ENCODE assay signal across 8 mouse cellular contexts in genomic region chr10:50894170-50894991, GRCm38 (mm10). TPM values are rescaled to one million over a fixed set of nuclear protein-coding genes. Genes with fewer than 3 reads are reported as not detected.
DNase-seq lines count a peak whose midpoint lies in the region; ATAC-seq and TF ChIP-seq lines count a peak whose summit lies in the region.

Gene Sim1 (plus strand): TSS chr10:50894754.

- H3K27ac ChIP-seq in hindbrain, embryonic 13.5 days: no peak within 1 kb of the TSS
- no peak within 1 kb of the TSS for H3K27ac ChIP-seq in limb, embryonic 14.5 days (replicated peaks; ENCODE audit: low read depth, low read length)
- no peak within 1 kb of the TSS for H3K27ac ChIP-seq in midbrain, embryonic 14.5 days (replicated peaks; ENCODE audit: low read depth, low read length)

- TF ChIP-seq POLR2A in limb, embryonic 14.5 days (IDR thresholded peaks at IDR 0.05; ENCODE audit: borderline replicate concordance, extremely low read depth, insufficient read depth, insufficient read length): no peak

- DNase-seq in layer of hippocampus, adult 9-11 months: peak; percentile 33
- DNase-seq in layer of hippocampus, adult 18-20 months (ENCODE audit: low spot score in 2 of 2): no peak
- DNase-seq in adrenal gland, postnatal 25 days: peak; percentile 60
- DNase-seq in fibroblast of lung, adult 2 months (ENCODE audit: low read depth): peak; percentile 90
- peak; percentile 92 for DNase-seq in limb, embryonic 14.5 days (ENCODE audit: low spot score)
- DNase-seq in midbrain, embryonic 14.5 days: peak; percentile 93
- DNase-seq in thymus, postnatal 25 days: peak; percentile 25

- WGBS in hindbrain, embryonic 13.5 days: under 1% methylated on average over 60 of the region's 62 CpGs
- under 1% methylated on average over 52 of the region's 62 CpGs for WGBS in limb, embryonic 14.5 days
- under 1% methylated on average over 62 of the region's 62 CpGs for WGBS in midbrain, embryonic 14.5 days

- H3K9me3 ChIP-seq in hindbrain, embryonic 13.5 days: no peaks in the 10 kb centered on the region
- no peaks in the 10 kb centered on the region for H3K9me3 ChIP-seq in limb, embryonic 14.5 days (ENCODE audit: control insufficient read depth, low read length)
- no peaks in the 10 kb centered on the region for H3K9me3 ChIP-seq in midbrain, embryonic 14.5 days (ENCODE audit: control insufficient read depth, low read length)

- H3K27me3 ChIP-seq in hindbrain, embryonic 13.5 days: peaks cover 96% of the 10 kb centered on the region
- H3K27me3 ChIP-seq in limb, embryonic 14.5 days (ENCODE audit: control insufficient read depth, insufficient read depth, low read length): peaks cover 95% of the 10 kb centered on the region
- peaks cover 91% of the 10 kb centered on the region for H3K27me3 ChIP-seq in midbrain, embryonic 14.5 days (ENCODE audit: control insufficient read depth, insufficient read depth, low read length)

- ATAC-seq in hindbrain, embryonic 13.5 days (ENCODE audit: low FRiP score): peak; percentile 95
- ATAC-seq in limb, embryonic 14.5 days (ENCODE audit: low FRiP score, low read depth): peak; percentile 96
- peak; percentile 94 for ATAC-seq in midbrain, embryonic 14.5 days (ENCODE audit: low FRiP score, low TSS enrichment)

- no peaks in the 10 kb centered on the region for H3K36me3 ChIP-seq in hindbrain, embryonic 13.5 days
- H3K36me3 ChIP-seq in limb, embryonic 14.5 days (ENCODE audit: control insufficient read depth, insufficient read depth, low read length): no peaks in the 10 kb centered on the region
- no peaks in the 10 kb centered on the region for H3K36me3 ChIP-seq in midbrain, embryonic 14.5 days (ENCODE audit: control insufficient read depth, insufficient read depth, low read length)

- H3K4me3 ChIP-seq in hindbrain, embryonic 13.5 days: peak within 1 kb of the TSS; percentile 49
- peak within 1 kb of the TSS; percentile 48 for H3K4me3 ChIP-seq in limb, embryonic 14.5 days (replicated peaks; ENCODE audit: low read length)
- peak within 1 kb of the TSS; percentile 43 for H3K4me3 ChIP-seq in midbrain, embryonic 14.5 days (replicated peaks; ENCODE audit: low read depth, low read length)

- peak within 1 kb of the TSS; percentile 67 for H3K4me2 ChIP-seq in hindbrain, embryonic 13.5 days
- H3K4me2 ChIP-seq in limb, embryonic 14.5 days (replicated peaks; ENCODE audit: low read depth, low read length, severe bottlenecking): peak within 1 kb of the TSS; percentile 81
- peak within 1 kb of the TSS; percentile 77 for H3K4me2 ChIP-seq in midbrain, embryonic 14.5 days (ENCODE audit: low read length)

- peak within 1 kb of the TSS; percentile 49; the same call in 1 of the 2 replicates for H3K9ac ChIP-seq in hindbrain, embryonic 13.5 days
- H3K9ac ChIP-seq in limb, embryonic 14.5 days (ENCODE audit: low read depth, low read length, severe bottlenecking): 0 out of 2 replicates have a peak within 1 kb of the TSS, but pooled peaks have one; percentile 34
- H3K9ac ChIP-seq in midbrain, embryonic 14.5 days (replicated peaks; ENCODE audit: low read length): peak within 1 kb of the TSS; percentile 16; the same call in 1 of the 2 replicates

- peaks cover 18% of the 10 kb centered on the region for H3K4me1 ChIP-seq in hindbrain, embryonic 13.5 days (replicated peaks)
- peaks cover 6% of the 10 kb centered on the region; the same call in 1 of the 2 replicates for H3K4me1 ChIP-seq in limb, embryonic 14.5 days (ENCODE audit: control insufficient read depth, insufficient read depth, low read length)
- H3K4me1 ChIP-seq in midbrain, embryonic 14.5 days (ENCODE audit: control insufficient read depth, insufficient read depth, low read length): peaks cover 10% of the 10 kb centered on the region; the same call in 1 of the 2 replicates

RNA-seq across cellular contexts. Expression of gene Sim1, which starts in this region (rescaled TPM):
- total RNA-seq in layer of hippocampus, adult 18-20 months (2021): not detected
- not detected in 2 replicates for total RNA-seq in adrenal gland, postnatal 25 days (2021)
- 0.10 and 0.13 TPM in 2 replicates for polyA plus RNA-seq in hindbrain, embryonic 13.5 days (2015; fragmentation: Nextera tagmentation; extraction: Ambion mirVana)
- 0.58 and 0.77 TPM in 2 replicates for polyA plus RNA-seq in limb, embryonic 14.5 days (2012; rRNA removed)
- 0.69 and 0.90 TPM in 2 replicates for polyA plus RNA-seq in limb, embryonic 14.5 days (2014; fragmentation: Nextera tagmentation; extraction: Ambion mirVana)
- polyA plus RNA-seq in midbrain, embryonic 14.5 days (2014; fragmentation: Nextera tagmentation; extraction: Ambion mirVana): 0.77 and 0.91 TPM in 2 replicates

Comparison
In these comparisons a context has a peak if more than half of its experiments do, and no peak if none do; other contexts are left out.
1. DNase-seq: peak in layer of hippocampus, adult 9-11 months (single experiment), fibroblast of lung, adult 2 months (single experiment) and thymus, postnatal 25 days (single experiment); none in layer of hippocampus, adult 18-20 months (0 of 2).
2. Peak in DNase-seq in adrenal gland, postnatal 25 days; RNA of the gene not detected or under 1 TPM.
3. Peak in ATAC-seq, H3K4me3 ChIP-seq, H3K9ac ChIP-seq and H3K4me2 ChIP-seq in hindbrain, embryonic 13.5 days; RNA of the gene not detected or under 1 TPM.
4. Peak in DNase-seq, ATAC-seq, H3K4me3 ChIP-seq, H3K9ac ChIP-seq and H3K4me2 ChIP-seq in limb, embryonic 14.5 days; RNA of the gene not detected or under 1 TPM.
5. Peak in DNase-seq, ATAC-seq, H3K4me3 ChIP-seq, H3K9ac ChIP-seq and H3K4me2 ChIP-seq in midbrain, embryonic 14.5 days; RNA of the gene not detected or under 1 TPM.
6. Peak in every context shown above with its lines, with median percentiles within 50 percentile points of each other: ATAC-seq, H3K4me2 ChIP-seq, H3K4me3 ChIP-seq and H3K9ac ChIP-seq.